Mouse (Mus musculus) small intestine, adult 2 months (tissue): ENCODE measurements at regions not wholly inside any gene's neighbourhood (a gene's known extent, or its start where the extent isn't known, plus 50 kb on each side); places are given as distances from the start of the nearest gene placed in this dataset.

ENCODE experiments used
- H3K27ac ChIP-seq: fragments of 200-500 bp; 2 replicates; pipeline ENCODE4 v1.5.1; 2012; ENCODE audit warnings: low read depth, low read length, control low read depth, inconsistent platforms; ENCODE audit not compliant: insufficient read depth
- H3K27me3 ChIP-seq: fragments of 200-500 bp; 2 replicates; pipeline ENCODE4 v1.6.1; 2012; ENCODE audit warnings: mild to moderate bottlenecking, moderate library complexity, low read length, inconsistent platforms; ENCODE audit not compliant: control insufficient read depth, insufficient read depth
- H3K36me3 ChIP-seq: fragments of 200-500 bp; 2 replicates; pipeline ENCODE4 v1.6.1; 2012; ENCODE audit warnings: mild to moderate bottlenecking, low read length, control low read depth, inconsistent platforms; ENCODE audit not compliant: control insufficient read depth, insufficient read depth
- H3K4me1 ChIP-seq: fragments of 200-500 bp; 2 replicates; pipeline ENCODE4 v1.6.1; 2012; ENCODE audit warnings: low read length, inconsistent platforms, mixed read lengths; ENCODE audit not compliant: control insufficient read depth, insufficient read depth, insufficient read length
- H3K4me3 ChIP-seq: fragments of 200-500 bp; 2 replicates; pipeline ENCODE4 v1.5.1; 2012; ENCODE audit warnings: low read depth, mild to moderate bottlenecking, control low read depth, inconsistent platforms, low read length, moderate library complexity
- CTCF ChIP-seq: fragments of 200-500 bp; IDR thresholded peaks from 2 replicates; pipeline ENCODE4 v1.5.1; 2012; ENCODE audit warnings: low read depth, mild to moderate bottlenecking, control low read depth, inconsistent platforms, low read length, moderate library complexity, mixed read lengths; ENCODE audit not compliant: insufficient replicate concordance, insufficient read length; ENCODE audit errors: extremely low read depth
- POLR2A ChIP-seq: fragments of 200-500 bp; IDR thresholded peaks from 2 replicates; pipeline ENCODE4 v1.6.1; 2012; ENCODE audit warnings: low read depth, mild to moderate bottlenecking, control low read depth, inconsistent platforms, low read length, moderate library complexity
- WGBS: fragments of 180-500 bp; shearing (Covaris S2); methylation state at CpG from one replicate; pipeline ENCODE4 v1.1.7; 2018; 5-methylcytosine and 5-hydroxymethylcytosine counted together

GRCm38 (mm10) chr11:19073265-19073664 lies 54.5 kb upstream of the Meis1 start:
- Histone ChIP-seq H3K4me3 (no peak overlapping the region), H3K4me1 (no peaks in the 10 kb centered on the region), H3K27ac (no peak overlapping the region), H3K27me3 (no peaks in the 10 kb centered on the region), H3K36me3 (no peaks in the 10 kb centered on the region)
- 91% methylated on average over 5 of the region's 5 CpGs for WGBS
- TF ChIP-seq POLR2A (no peak), CTCF (no peak)

GRCm38 (mm10) chr11:19073887-19074564 lies 55.2 kb upstream of the Meis1 start:
- 75% methylated on average over 11 of the region's 11 CpGs for WGBS
- no peak for TF ChIP-seq CTCF
- no peak for TF ChIP-seq POLR2A
- Histone ChIP-seq H3K27ac (no peak overlapping the region), H3K4me3 (no peak overlapping the region), H3K36me3 (no peaks in the 10 kb centered on the region), H3K4me1 (no peaks in the 10 kb centered on the region), H3K27me3 (no peaks in the 10 kb centered on the region)

- H3K4me3 ChIP-seq, result no peak overlapping the region
- TF ChIP-seq CTCF (no peak), POLR2A (no peak)
- H3K4me1 ChIP-seq, result no peaks in the 10 kb centered on the region
- H3K27ac ChIP-seq, result no peak overlapping the region
- no peaks in the 10 kb centered on the region for H3K27me3 ChIP-seq
- 80% methylated on average over 15 of the region's 15 CpGs for WGBS
- no peaks in the 10 kb centered on the region for H3K36me3 ChIP-seq
These were observed 72.5 kb upstream of the Meis1 start for GRCm38 (mm10) chr11:19091101-19091857.

GRCm38 (mm10) chr11:19092967-19093745 lies 74.4 kb upstream of the Meis1 start:
- 87% methylated on average over 9 of the region's 9 CpGs for WGBS
- H3K4me1 ChIP-seq, result no peaks in the 10 kb centered on the region
- H3K4me3 ChIP-seq, result no peak overlapping the region
- no peaks in the 10 kb centered on the region for H3K36me3 ChIP-seq
- H3K27ac ChIP-seq, result no peak overlapping the region
- H3K27me3 ChIP-seq, result no peaks in the 10 kb centered on the region
- no peak for TF ChIP-seq POLR2A
- no peak for TF ChIP-seq CTCF

GRCm38 (mm10) chr11:19093749-19094148 lies 75.0 kb upstream of the Meis1 start:
- Histone ChIP-seq H3K27ac (no peak overlapping the region), H3K27me3 (no peaks in the 10 kb centered on the region)

GRCm38 (mm10) chr11:19094183-19094582 lies 75.4 kb upstream of the Meis1 start:
- H3K4me1 ChIP-seq, result no peaks in the 10 kb centered on the region
- WGBS, result 84% methylated on average over 14 of the region's 14 CpGs
- no peak for TF ChIP-seq POLR2A
- no peak for TF ChIP-seq CTCF
- no peaks in the 10 kb centered on the region for H3K27me3 ChIP-seq
- H3K36me3 ChIP-seq, result no peaks in the 10 kb centered on the region
- H3K27ac ChIP-seq, result no peak overlapping the region
- no peak overlapping the region for H3K4me3 ChIP-seq

More at GRCm38 (mm10) chr11:19093749-19094148, 75.0 kb upstream of the Meis1 start:
- Histone ChIP-seq H3K4me3 (no peak overlapping the region), H3K36me3 (no peaks in the 10 kb centered on the region), H3K4me1 (no peaks in the 10 kb centered on the region)
- WGBS, result 81% methylated on average over 4 of the region's 4 CpGs
- TF ChIP-seq POLR2A, result no peak
- TF ChIP-seq CTCF, result no peak
